Mouse (Mus musculus): Measurements from ENCODE around the gene Myt1l.

Gene Myt1l

DNA sequence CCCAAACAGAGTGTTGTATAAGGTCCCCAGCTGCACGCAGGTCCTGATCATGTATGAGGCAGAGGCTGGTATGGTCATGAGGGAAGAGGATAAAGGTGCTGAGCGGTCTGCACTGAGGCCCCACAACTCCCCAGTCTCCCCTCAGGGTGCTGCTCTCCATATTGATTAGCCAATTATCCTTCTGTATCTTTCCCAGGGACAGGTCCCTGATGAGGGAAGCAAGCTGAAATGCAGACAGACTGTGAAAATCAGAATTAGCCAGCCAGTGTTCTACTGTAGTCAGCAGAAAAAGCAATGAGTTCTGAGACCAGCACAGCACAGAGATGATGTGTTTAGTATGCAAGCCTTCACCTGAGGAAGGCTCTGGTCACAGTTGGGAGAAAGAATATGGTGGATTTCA lies 287.9 kb downstream of the Myt1l start:
- DNase-seq (ENCODE audit: inconsistent ontology term), result no peak

DNA sequence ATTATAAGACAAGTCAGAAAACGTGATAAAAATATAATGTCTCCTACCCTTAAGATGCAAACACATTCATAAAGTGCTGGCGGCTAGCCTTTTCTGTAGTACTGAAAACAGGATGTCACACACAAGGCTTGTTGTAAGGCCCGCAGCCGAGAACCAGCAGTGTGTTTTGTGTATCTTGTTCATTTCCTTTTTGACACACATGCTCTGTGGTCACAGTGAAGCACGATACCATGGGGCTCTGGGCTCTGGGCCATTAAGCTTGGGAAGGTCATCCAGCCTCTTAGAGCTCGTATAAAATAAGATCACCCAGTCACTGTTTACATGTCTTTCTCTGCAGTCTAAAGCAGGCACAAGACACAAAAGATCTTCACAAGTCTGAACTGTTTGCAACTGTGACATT lies 288.6 kb downstream of the Myt1l start:
- no peak for DNase-seq (ENCODE audit: inconsistent ontology term)

- DNase-seq (ENCODE audit: inconsistent ontology term), result no peak
Observed at GRCm38 (mm10) chr12:29822216-29822615, 294.0 kb downstream of the Myt1l start.

DNA sequence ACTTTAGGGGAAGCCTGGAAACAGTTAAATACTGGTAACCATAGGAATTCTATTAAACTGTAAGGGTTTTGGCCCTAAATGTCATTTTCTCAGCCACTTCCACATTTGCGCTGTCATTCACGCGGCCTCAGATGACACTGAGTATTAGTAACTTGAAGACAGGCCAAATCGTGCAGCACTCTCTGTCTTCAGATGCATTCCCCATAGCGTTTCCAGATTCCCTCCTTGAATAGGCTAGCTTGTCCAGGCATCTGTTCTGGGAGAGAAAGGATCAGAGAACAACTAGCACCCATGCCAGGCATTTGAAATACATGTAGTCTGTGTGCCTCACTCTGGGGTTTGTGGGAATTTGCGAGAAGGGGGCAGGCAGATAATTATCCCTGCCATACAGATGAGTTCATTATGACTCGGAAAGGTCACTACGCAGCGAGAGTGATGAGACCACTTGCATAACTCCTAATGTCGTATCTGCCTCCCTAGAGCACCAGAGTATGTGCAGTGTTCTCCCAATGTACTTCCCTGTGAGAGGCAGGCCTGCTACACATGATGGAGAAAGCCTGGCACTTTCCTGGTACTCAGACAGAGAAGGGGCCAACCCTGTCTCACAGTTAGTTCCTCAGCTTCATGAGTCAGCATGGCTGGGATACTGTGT lies 295.7 kb downstream of the Myt1l start:
- DNase-seq (ENCODE audit: inconsistent ontology term), result peak; percentile 65

DNA sequence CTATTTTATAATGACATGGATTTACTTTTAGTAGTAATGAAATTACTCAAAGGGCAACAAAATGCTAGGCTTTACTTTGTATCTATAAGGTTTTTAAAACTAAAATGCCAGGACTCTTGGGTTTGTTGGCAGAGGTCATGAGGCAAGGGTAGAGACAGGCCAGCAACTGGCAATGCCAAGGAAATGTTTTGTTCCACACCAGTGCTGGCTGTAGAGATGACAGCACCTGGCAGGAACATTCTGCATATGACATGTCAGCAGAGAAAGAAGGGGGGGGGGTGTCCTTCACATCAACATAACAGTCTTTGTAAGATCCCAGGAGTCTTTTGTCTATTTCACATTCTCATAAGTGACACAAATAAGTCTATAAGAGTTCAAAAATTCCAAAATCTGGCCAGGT lies 302.4 kb downstream of the Myt1l start:
- DNase-seq (ENCODE audit: inconsistent ontology term), result no peak

- DNase-seq (ENCODE audit: inconsistent ontology term), result no peak
Observed at GRCm38 (mm10) chr12:29831356-29831755, 303.2 kb downstream of the Myt1l start.

- peak; percentile 33 for DNase-seq (ENCODE audit: inconsistent ontology term)
Observed at GRCm38 (mm10) chr12:29837301-29837791, 309.2 kb downstream of the Myt1l start.

GRCm38 (mm10) chr12:29838421-29838820 lies 310.2 kb downstream of the Myt1l start:
- DNase-seq (ENCODE audit: inconsistent ontology term), result no peak

- DNase-seq (ENCODE audit: inconsistent ontology term), result no peak
Observed at GRCm38 (mm10) chr12:29849936-29850335, 321.8 kb downstream of the Myt1l start.

GRCm38 (mm10) chr12:29854151-29854585 lies 326.0 kb downstream of the Myt1l start:
- no peak for DNase-seq (ENCODE audit: inconsistent ontology term)

- DNase-seq (ENCODE audit: inconsistent ontology term), result no peak
Observed at GRCm38 (mm10) chr12:29855007-29855406, 326.8 kb downstream of the Myt1l start.

DNA sequence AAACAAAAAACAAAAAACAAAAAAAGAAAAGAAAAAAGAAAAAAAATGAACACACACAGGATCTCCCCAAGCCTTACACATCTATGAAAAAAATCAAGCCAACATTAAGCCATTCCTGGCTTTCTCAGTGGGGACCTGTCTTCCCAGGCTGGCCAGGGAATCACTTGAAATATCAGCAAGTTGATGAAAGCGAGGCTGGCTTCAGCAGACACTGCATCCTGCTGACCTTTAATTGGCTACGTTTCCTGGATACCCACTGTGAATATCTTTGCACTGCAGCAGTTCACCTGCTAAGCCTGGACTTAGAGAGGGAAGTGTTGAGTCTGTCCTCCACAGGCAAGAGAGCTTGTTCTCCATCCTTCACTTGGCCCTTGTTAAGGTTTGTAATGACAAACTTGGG lies 332.8 kb downstream of the Myt1l start:
- no peak for DNase-seq (ENCODE audit: inconsistent ontology term)

- no peak for DNase-seq (ENCODE audit: inconsistent ontology term)
Observed at GRCm38 (mm10) chr12:29868295-29868694, 340.1 kb downstream of the Myt1l start.

DNA sequence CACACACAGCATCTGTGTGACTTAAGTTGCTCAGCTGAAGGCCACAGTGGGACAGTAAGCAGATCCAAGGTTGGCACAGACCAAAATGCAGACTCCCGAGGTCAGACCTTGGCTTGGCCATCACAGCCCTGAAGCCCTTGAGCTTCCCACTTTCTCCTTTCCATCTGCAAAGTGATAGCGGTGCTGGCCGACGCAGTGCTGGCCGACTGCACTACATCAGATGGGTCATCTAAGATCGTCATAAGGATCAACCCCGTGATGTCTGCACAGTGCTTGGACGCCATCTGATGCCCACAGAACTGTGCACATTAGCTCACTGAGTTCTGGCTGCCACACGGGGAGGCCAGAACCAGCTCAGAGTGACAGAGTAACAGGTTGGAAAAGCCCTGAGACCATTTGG lies 340.6 kb downstream of the Myt1l start:
- DNase-seq (ENCODE audit: inconsistent ontology term), result no peak

- DNase-seq (ENCODE audit: inconsistent ontology term), result peak; percentile 49
Observed at GRCm38 (mm10) chr12:29872156-29872815, 344.1 kb downstream of the Myt1l start.

GRCm38 (mm10) chr12:29873281-29873772 lies 345.1 kb downstream of the Myt1l start:
- no peak for DNase-seq (ENCODE audit: inconsistent ontology term)

GRCm38 (mm10) chr12:29877977-29878376 lies 349.8 kb downstream of the Myt1l start:
- no peak for DNase-seq (ENCODE audit: inconsistent ontology term)

DNA sequence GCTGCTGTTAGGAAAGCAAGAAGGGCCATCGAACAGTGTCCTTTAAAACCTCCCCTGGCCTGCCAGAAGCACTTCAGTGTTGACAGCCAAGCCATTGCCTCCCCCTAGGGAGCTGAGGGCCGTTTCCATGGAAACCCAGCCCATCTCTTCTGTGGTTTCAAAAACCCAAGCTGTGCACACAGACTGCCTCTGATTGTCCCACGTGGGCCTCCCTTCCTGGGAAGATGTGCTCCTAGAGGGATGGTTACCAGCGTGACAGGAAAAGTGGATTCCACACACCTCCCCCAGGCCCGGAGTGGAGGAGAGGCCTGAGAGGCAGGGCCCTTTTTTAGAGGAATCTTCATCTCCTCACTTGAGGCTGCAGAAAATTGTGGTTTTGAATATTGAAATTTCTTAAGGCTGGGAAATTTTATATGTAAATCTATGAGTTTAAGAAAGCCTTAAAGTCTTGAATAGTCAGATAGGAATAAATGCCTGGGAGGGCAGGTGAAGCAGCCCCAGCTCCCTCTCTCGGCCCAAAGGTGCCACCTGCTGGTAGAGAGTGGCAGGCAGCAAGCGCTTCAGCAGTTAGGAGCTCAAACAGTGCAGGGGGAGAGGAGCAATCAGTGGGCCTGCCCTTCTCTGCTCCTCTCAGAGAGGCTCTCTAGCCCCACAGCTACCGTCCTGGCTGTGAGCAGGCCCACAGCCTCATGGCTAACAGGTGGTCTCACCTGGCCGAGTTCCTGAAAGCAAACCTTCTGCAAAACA lies 354.9 kb downstream of the Myt1l start:
- DNase-seq (ENCODE audit: inconsistent ontology term), result peak; percentile 76

- DNase-seq (ENCODE audit: inconsistent ontology term), result no peak
Observed at GRCm38 (mm10) chr12:29884376-29884775, 356.2 kb downstream of the Myt1l start.

DNA sequence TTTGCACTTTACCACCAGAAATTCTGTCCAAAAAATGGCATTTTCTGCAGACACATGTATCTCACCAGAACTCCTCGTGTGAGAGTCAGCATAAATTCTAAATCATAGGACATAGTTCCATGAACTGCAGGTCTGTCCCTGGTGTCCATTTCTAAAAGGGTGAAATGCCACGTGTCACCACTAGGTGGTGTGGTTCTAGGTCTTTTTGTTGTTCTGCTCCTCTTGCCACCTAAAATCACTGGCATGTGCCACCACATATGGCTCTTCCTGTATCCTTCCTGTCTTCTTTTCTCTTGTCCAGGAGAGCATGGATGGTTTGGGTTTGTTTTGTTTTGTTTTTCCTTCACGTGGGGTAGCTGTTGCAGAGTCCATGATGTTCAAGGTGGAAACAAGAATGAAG lies 366.5 kb downstream of the Myt1l start:
- no peak for DNase-seq (ENCODE audit: inconsistent ontology term)

- no peak for DNase-seq (ENCODE audit: inconsistent ontology term)
Observed at GRCm38 (mm10) chr12:29897533-29898085, 369.4 kb downstream of the Myt1l start.

All from Muller cell, postnatal 12 days (primary cell).